Mouse (Mus musculus): ENCODE measurements around the gene Uso1. TPM values are rescaled to one million over a fixed set of nuclear protein-coding genes. Genes with fewer than 3 reads are reported as not detected.
A peak's percentile ranks its signal among the peaks of the same experiment; 100 is the strongest.
"Not testable (repeated sequence)": the region's sequence is repeated elsewhere in the genome, so short reads cannot be mapped to it uniquely, and the experiment has no call there.

Uso1 gene
- polyA plus RNA-seq, 2 experiments = 14.3 to 18.6 TPM

DNA sequence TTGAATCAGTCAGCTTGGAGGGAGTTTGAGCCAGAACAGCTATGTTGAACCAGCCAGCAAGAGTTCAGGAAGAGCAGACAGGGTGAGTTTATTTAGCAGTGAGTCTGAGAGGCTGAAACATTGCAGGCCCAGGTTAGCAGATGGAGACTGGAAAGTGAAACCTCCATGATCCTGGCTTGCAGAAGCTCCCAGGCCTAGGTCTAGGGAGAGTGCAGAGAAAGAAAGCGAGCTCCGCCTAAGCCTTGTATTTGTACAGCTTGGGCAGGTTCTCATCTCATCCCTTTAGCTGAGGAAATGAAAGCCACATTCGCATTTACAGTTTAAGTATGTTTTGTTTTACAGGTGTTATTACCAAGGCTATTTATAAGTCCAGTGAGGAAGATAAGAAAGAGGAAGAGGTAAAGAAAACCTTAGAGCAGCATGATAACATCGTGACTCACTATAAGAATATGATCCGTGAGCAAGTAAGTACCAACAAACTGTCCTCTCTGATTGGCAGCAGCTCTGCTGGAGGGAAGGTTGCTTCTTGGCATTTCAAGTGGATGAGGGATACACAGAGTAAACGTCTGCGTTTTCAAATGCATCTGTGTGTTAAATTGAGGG, 51.2 kb downstream of the Uso1 start:
- Histone ChIP-seq H3K9ac (replicated peaks) (no peak overlapping the region), H3K4me2 (ENCODE audit: low read depth) (no peak overlapping the region), H3K27ac (no peak overlapping the region), H3K9me3 (ENCODE audit: control insufficient read depth, low read length) (no peaks in the 10 kb centered on the region), H3K36me3 (replicated peaks; ENCODE audit: control insufficient read depth, insufficient read depth, low read depth) (peaks cover 21% of the 10 kb centered on the region), H3K4me3 (ENCODE audit: insufficient read depth in 1 of 2, low read depth in 2 of 2, low read length in 2 of 2) (no peak overlapping the region), H3K27me3 (ENCODE audit: control insufficient read depth, insufficient read depth, low read length) (no peaks in the 10 kb centered on the region), H3K4me1 (replicated peaks; ENCODE audit: control insufficient read depth in 2 of 2, insufficient read depth in 2 of 2, low read length in 1 of 2) (no peaks in the 10 kb centered on the region)
- WGBS (ENCODE audit: insufficient replicate concordance) = 82% methylated on average over 7 of the region's 7 CpGs
- ATAC-seq (ENCODE audit: insufficient read depth) (no peak), DNase-seq (ENCODE audit: low read depth in 3 of 3, low spot score in 3 of 3) (no peak)
- no peak for TF ChIP-seq CTCF (IDR thresholded peaks at IDR 0.05; ENCODE audit: low read depth)
- no peak for TF ChIP-seq EP300 (IDR thresholded peaks at IDR 0.05; ENCODE audit: low read depth)

DNA sequence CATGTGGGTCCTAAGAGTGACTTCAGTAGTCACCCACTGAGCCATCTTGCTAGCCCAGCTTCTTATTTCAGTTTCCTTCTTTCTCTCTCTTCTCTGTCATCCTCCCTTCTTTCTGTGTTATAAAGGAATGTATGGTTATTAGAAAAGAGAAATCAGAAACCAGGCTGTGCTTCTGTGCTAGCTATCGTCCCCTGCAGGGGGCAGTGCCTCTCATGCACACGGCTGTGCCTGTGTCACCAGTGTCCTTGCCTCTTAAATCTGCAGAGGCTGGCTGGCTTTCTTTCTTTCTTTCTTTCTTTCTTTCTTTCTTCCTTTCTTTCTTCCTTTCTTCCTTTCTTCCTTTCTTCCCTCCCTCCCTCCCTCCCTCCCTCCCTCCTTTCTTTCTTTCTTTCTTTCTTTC, 58.0 kb downstream of the Uso1 start:
- not testable (repeated sequence) for H3K27ac ChIP-seq; ATAC-seq (ENCODE audit: insufficient read depth); DNase-seq (ENCODE audit: low read depth in 3 of 3, low spot score in 3 of 3); H3K27me3 ChIP-seq (ENCODE audit: control insufficient read depth, insufficient read depth, low read length); H3K4me2 ChIP-seq (ENCODE audit: low read depth); H3K4me3 ChIP-seq (ENCODE audit: insufficient read depth in 1 of 2, low read depth in 2 of 2, low read length in 2 of 2); H3K9me3 ChIP-seq (ENCODE audit: control insufficient read depth, low read length); H3K4me1 ChIP-seq (replicated peaks; ENCODE audit: control insufficient read depth in 2 of 2, insufficient read depth in 2 of 2, low read length in 1 of 2); H3K9ac ChIP-seq (replicated peaks)
- WGBS (ENCODE audit: insufficient replicate concordance) = 57% methylated on average over 2 of the region's 2 CpGs
- peak; percentile 67 for TF ChIP-seq CTCF (IDR thresholded peaks at IDR 0.05; ENCODE audit: low read depth)
- H3K36me3 ChIP-seq (replicated peaks; ENCODE audit: control insufficient read depth, insufficient read depth, low read depth) = peaks cover 35% of the 10 kb centered on the region

DNA sequence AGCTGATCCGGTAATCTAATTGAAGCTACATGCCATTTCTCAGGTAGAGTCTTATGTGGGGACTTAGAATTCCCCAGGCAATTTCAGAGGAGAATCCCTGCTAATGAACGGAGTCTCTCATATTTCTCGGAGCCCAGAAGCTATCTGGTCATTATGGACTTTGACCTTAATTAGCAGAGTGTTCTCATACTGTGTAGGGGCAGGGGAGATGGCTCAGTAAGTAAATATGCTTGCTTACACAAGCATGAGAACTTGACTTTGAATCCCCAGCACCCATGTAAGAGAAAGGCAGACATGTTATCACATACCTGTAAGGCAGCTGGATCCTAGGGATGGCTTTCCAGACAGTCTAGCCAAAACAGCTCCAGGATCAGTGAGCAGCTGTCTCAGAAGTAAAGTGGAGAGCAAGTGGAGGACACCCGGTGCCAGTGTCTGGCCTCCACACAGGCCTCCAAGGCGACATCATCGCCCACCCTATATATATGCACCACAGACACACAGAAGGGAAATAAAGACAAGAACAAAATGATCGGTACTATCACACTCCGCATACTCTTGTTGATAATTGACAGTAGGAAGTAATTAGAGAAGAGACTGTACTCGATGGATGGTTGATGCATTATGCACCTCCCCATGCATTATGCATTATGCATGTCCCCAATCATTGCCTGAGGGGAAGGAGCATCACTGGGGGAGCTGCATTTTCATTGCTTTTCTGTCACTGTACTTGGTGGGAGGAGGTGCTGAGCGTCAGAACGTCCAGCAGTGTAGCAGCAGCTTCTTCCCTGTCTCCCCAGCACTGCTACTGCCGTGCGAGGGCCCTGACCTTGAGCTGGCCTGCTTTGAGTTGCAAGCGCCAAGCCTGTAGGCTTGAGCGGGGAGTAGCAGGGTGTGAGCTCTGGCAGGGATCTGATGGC, 59.4 kb downstream of the Uso1 start:
- no peaks in the 10 kb centered on the region for H3K27me3 ChIP-seq (ENCODE audit: control insufficient read depth, insufficient read depth, low read length)
- peaks cover 47% of the 10 kb centered on the region for H3K36me3 ChIP-seq (replicated peaks; ENCODE audit: control insufficient read depth, insufficient read depth, low read depth)
- no peak overlapping the region for H3K4me2 ChIP-seq (ENCODE audit: low read depth)
- H3K9me3 ChIP-seq (ENCODE audit: control insufficient read depth, low read length) = no peaks in the 10 kb centered on the region
- no peak for DNase-seq (ENCODE audit: low read depth in 3 of 3, low spot score in 3 of 3)
- no peak for ATAC-seq (ENCODE audit: insufficient read depth)
- H3K27ac ChIP-seq = no peak overlapping the region
- no peak overlapping the region for H3K9ac ChIP-seq (replicated peaks)
- H3K4me3 ChIP-seq (ENCODE audit: insufficient read depth in 1 of 2, low read depth in 2 of 2, low read length in 2 of 2) = no peak overlapping the region
- TF ChIP-seq CTCF (IDR thresholded peaks at IDR 0.05; ENCODE audit: low read depth) = no peak
- TF ChIP-seq EP300 (IDR thresholded peaks at IDR 0.05; ENCODE audit: low read depth) = no peak
- H3K4me1 ChIP-seq (replicated peaks; ENCODE audit: control insufficient read depth in 2 of 2, insufficient read depth in 2 of 2, low read length in 1 of 2) = no peaks in the 10 kb centered on the region
- 85% methylated on average over 15 of the region's 15 CpGs for WGBS (ENCODE audit: insufficient replicate concordance)

DNA sequence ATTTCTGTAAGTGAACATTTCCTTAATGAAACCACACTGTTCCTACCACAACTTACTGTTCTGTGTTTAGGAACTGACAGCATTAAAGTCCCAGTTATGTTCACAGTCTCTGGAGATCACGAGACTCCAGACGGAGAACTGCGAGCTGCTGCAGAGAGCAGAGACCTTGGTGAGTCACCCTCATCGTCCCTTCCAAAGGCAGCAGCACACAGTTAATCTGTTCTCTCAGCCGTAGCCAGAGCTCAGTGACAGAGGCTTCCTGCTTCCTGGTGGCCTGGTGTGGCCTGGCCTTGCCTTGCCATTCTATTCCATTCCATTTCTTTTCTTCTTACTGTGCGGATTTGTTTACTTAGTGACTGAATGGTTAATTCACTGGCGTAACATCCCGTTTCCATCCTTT, 60.5 kb downstream of the Uso1 start:
- H3K9ac ChIP-seq (replicated peaks) = no peak overlapping the region
- WGBS (ENCODE audit: insufficient replicate concordance) = 87% methylated on average over 8 of the region's 8 CpGs
- H3K27me3 ChIP-seq (ENCODE audit: control insufficient read depth, insufficient read depth, low read length) = no peaks in the 10 kb centered on the region
- ATAC-seq (ENCODE audit: insufficient read depth) (no peak), DNase-seq (ENCODE audit: low read depth in 3 of 3, low spot score in 3 of 3) (no peak)
- no peak overlapping the region for H3K4me2 ChIP-seq (ENCODE audit: low read depth)
- TF ChIP-seq CTCF (IDR thresholded peaks at IDR 0.05; ENCODE audit: low read depth) (no peak), EP300 (IDR thresholded peaks at IDR 0.05; ENCODE audit: low read depth) (no peak)
- H3K9me3 ChIP-seq (ENCODE audit: control insufficient read depth, low read length) = no peaks in the 10 kb centered on the region
- peaks cover 43% of the 10 kb centered on the region for H3K36me3 ChIP-seq (replicated peaks; ENCODE audit: control insufficient read depth, insufficient read depth, low read depth)
- H3K27ac ChIP-seq = no peak overlapping the region
- no peaks in the 10 kb centered on the region for H3K4me1 ChIP-seq (replicated peaks; ENCODE audit: control insufficient read depth in 2 of 2, insufficient read depth in 2 of 2, low read length in 1 of 2)
- no peak overlapping the region for H3K4me3 ChIP-seq (ENCODE audit: insufficient read depth in 1 of 2, low read depth in 2 of 2, low read length in 2 of 2)
